Mouse (Mus musculus): Measurements from ENCODE around the gene 4930449I24Rik. TPM values are rescaled to one million over a fixed set of nuclear protein-coding genes. Genes with fewer than 3 reads are reported as not detected.
"Not testable (repeated sequence)": the region's sequence is repeated elsewhere in the genome, so short reads cannot be mapped to it uniquely, and the experiment has no call there.

The 4930449I24Rik gene
- polyA plus RNA-seq (2015; fragmentation: Nextera tagmentation; extraction: Ambion mirVana): not detected in 2 replicates

DNA sequence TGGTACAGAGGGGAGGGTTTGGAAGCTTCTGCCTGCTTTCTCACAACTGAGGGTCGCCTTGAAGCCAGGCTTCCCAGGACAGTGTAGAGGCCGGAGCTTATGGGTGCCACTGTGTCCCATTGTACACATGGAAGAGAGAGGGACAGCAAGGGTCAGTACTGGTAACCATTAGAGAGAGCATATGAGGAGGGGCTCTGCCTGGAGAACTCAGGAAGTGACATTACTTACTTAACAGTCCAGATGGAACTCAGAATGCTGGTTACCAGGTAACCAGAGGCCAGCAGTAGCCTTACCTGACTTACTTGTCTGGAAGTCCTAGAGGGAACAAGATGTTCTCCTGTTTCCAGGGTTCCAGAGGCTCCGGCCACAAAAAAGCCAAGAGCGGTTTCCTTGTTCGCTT is at the start of gene 4930449I24Rik:
4930449I24Rik (plus strand) TSS at position 301 of the 400 bp plus-strand sequence.
- H3K36me3 ChIP-seq (replicated peaks); H3K9me3 ChIP-seq (replicated peaks); H3K4me2 ChIP-seq; H3K27me3 ChIP-seq; H3K4me3 ChIP-seq (replicated peaks); H3K27ac ChIP-seq (replicated peaks); H3K4me1 ChIP-seq (replicated peaks); ATAC-seq (ENCODE audit: insufficient read depth); H3K9ac ChIP-seq: not testable (repeated sequence)
- no CpG with 5 or more reads among the region's 5 CpGs for WGBS (ENCODE audit: insufficient replicate concordance)

- no peaks in the 10 kb centered on the region for H3K9me3 ChIP-seq (replicated peaks)
- no peaks in the 10 kb centered on the region for H3K4me1 ChIP-seq (replicated peaks)
- H3K36me3 ChIP-seq (replicated peaks): no peaks in the 10 kb centered on the region
- no peak overlapping the region for H3K4me2 ChIP-seq
- H3K27ac ChIP-seq (replicated peaks): no peak overlapping the region
- no peak overlapping the region for H3K4me3 ChIP-seq (replicated peaks)
- no peak for ATAC-seq (ENCODE audit: insufficient read depth)
- H3K27me3 ChIP-seq: no peaks in the 10 kb centered on the region
- H3K9ac ChIP-seq: no peak overlapping the region
- WGBS (ENCODE audit: insufficient replicate concordance): 71% methylated on average over 6 of the region's 6 CpGs
These were observed 48.6 kb upstream of the 4930449I24Rik start for GRCm38 (mm10) chr5:146453556-146453955.

GRCm38 (mm10) chr5:146461612-146462011 is 40.6 kb upstream of the 4930449I24Rik start:
- Histone ChIP-seq H3K4me1 (replicated peaks) (no peaks in the 10 kb centered on the region), H3K36me3 (replicated peaks) (no peaks in the 10 kb centered on the region), H3K9me3 (replicated peaks) (no peaks in the 10 kb centered on the region), H3K27me3 (no peaks in the 10 kb centered on the region), H3K4me2 (no peak overlapping the region), H3K27ac (replicated peaks) (no peak overlapping the region), H3K4me3 (replicated peaks) (no peak overlapping the region), H3K9ac (no peak overlapping the region)
- ATAC-seq (ENCODE audit: insufficient read depth): no peak
- 55% methylated on average over 8 of the region's 8 CpGs for WGBS (ENCODE audit: insufficient replicate concordance)

DNA sequence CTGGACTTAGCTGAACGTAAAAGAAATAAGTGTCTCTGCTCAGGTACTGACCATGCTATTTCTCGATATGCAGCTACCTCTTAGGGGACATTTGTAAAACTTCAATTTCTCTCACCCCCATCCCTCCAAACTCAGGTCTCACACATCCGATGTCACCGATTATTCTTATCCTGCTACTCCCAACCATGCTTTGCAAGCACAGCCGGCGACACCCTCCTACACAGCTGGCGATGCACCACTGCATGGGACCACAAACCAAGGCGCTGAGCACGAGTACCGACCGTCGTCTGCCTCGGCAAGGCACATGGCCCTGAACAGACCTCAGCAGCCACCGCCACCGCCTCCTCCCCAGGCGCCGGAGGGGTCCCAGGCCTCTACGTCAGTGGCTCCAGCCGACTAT is 35.5 kb upstream of the 4930449I24Rik start:
- H3K4me1 ChIP-seq (replicated peaks): no peaks in the 10 kb centered on the region
- no peaks in the 10 kb centered on the region for H3K27me3 ChIP-seq
- H3K9me3 ChIP-seq (replicated peaks): no peaks in the 10 kb centered on the region
- no peak overlapping the region for H3K4me2 ChIP-seq
- no peak overlapping the region for H3K9ac ChIP-seq
- WGBS (ENCODE audit: insufficient replicate concordance): 81% methylated on average over 19 of the region's 19 CpGs
- H3K36me3 ChIP-seq (replicated peaks): no peaks in the 10 kb centered on the region
- ATAC-seq (ENCODE audit: insufficient read depth): no peak
- H3K27ac ChIP-seq (replicated peaks): no peak overlapping the region
- no peak overlapping the region for H3K4me3 ChIP-seq (replicated peaks)

DNA sequence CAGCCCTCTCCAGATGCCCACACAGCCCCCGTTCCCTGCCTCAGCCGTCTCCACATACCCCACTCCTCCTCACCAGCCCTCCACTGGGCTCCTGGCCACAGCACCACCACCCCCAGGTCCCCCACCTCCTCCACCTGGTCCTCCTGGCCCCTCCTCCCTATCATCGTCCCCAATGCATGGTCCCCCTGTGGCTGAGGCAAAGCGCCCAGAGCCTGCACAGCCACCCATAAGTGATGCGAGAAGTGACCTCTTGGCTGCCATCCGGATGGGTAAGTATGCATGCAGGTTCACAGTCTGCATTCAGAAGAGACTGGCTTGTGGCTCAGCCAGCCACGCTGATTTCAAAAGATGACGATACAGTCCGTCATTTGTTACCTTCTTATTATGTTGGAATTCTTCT is 33.9 kb upstream of the 4930449I24Rik start:
- Histone ChIP-seq H3K4me2 (no peak overlapping the region), H3K4me1 (replicated peaks) (no peaks in the 10 kb centered on the region), H3K36me3 (replicated peaks) (no peaks in the 10 kb centered on the region), H3K27me3 (no peaks in the 10 kb centered on the region), H3K27ac (replicated peaks) (no peak overlapping the region), H3K9ac (no peak overlapping the region), H3K9me3 (replicated peaks) (no peaks in the 10 kb centered on the region), H3K4me3 (replicated peaks) (no peak overlapping the region)
- ATAC-seq (ENCODE audit: insufficient read depth): no peak
- 80% methylated on average over 9 of the region's 9 CpGs for WGBS (ENCODE audit: insufficient replicate concordance)

DNA sequence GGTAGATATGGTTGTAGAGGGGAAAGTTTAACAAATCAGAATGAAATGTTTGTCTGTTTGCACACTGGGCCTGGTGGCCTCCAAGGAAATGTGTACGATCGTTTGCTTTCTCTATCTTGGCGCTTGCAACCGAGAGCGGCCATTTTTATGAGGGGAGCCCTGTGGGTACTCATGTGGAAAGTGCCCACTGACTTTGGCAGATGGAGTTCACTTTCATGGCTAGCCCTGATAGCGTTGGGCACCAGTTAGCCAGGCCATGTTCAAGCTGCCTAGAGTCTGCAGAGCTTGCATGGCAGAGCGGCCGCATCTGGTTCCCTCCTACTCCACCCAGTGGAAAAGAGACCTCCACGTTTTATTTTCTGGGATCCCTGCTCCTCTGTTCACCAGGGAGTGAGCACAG is 31.4 kb upstream of the 4930449I24Rik start:
- Histone ChIP-seq H3K9ac (no peak overlapping the region), H3K4me2 (no peak overlapping the region), H3K27me3 (no peaks in the 10 kb centered on the region), H3K4me1 (replicated peaks) (no peaks in the 10 kb centered on the region), H3K9me3 (replicated peaks) (no peaks in the 10 kb centered on the region), H3K4me3 (replicated peaks) (no peak overlapping the region), H3K36me3 (replicated peaks) (no peaks in the 10 kb centered on the region), H3K27ac (replicated peaks) (no peak overlapping the region)
- no peak for ATAC-seq (ENCODE audit: insufficient read depth)
- 74% methylated on average over 9 of the region's 9 CpGs for WGBS (ENCODE audit: insufficient replicate concordance)

GRCm38 (mm10) chr5:146471311-146471710 is 30.9 kb upstream of the 4930449I24Rik start:
- Histone ChIP-seq H3K9me3 (replicated peaks) (no peaks in the 10 kb centered on the region), H3K4me2 (no peak overlapping the region), H3K4me3 (replicated peaks) (no peak overlapping the region), H3K36me3 (replicated peaks) (no peaks in the 10 kb centered on the region), H3K27me3 (no peaks in the 10 kb centered on the region), H3K27ac (replicated peaks) (no peak overlapping the region), H3K4me1 (replicated peaks) (no peaks in the 10 kb centered on the region), H3K9ac (no peak overlapping the region)
- no peak for ATAC-seq (ENCODE audit: insufficient read depth)
- WGBS (ENCODE audit: insufficient replicate concordance): 55% methylated on average over 5 of the region's 5 CpGs

GRCm38 (mm10) chr5:146471821-146472220 is 30.4 kb upstream of the 4930449I24Rik start:
- Histone ChIP-seq H3K9ac (no peak overlapping the region), H3K36me3 (replicated peaks) (no peaks in the 10 kb centered on the region), H3K9me3 (replicated peaks) (no peaks in the 10 kb centered on the region), H3K27ac (replicated peaks) (no peak overlapping the region), H3K4me2 (no peak overlapping the region), H3K4me3 (replicated peaks) (no peak overlapping the region), H3K27me3 (no peaks in the 10 kb centered on the region), H3K4me1 (replicated peaks) (no peaks in the 10 kb centered on the region)
- WGBS (ENCODE audit: insufficient replicate concordance): 75% methylated on average over 12 of the region's 12 CpGs
- no peak for ATAC-seq (ENCODE audit: insufficient read depth)

GRCm38 (mm10) chr5:146479564-146479963 is 22.6 kb upstream of the 4930449I24Rik start:
- 3% methylated on average over 4 of the region's 4 CpGs for WGBS (ENCODE audit: insufficient replicate concordance)
- H3K9ac ChIP-seq; H3K4me2 ChIP-seq; H3K36me3 ChIP-seq (replicated peaks); H3K9me3 ChIP-seq (replicated peaks); ATAC-seq (ENCODE audit: insufficient read depth); H3K4me1 ChIP-seq (replicated peaks); H3K4me3 ChIP-seq (replicated peaks); H3K27me3 ChIP-seq; H3K27ac ChIP-seq (replicated peaks): not testable (repeated sequence)

- 67% methylated on average over 3 of the region's 3 CpGs for WGBS (ENCODE audit: insufficient replicate concordance)
- H3K27me3 ChIP-seq; H3K4me3 ChIP-seq (replicated peaks); H3K4me1 ChIP-seq (replicated peaks); H3K4me2 ChIP-seq; H3K27ac ChIP-seq (replicated peaks); H3K9me3 ChIP-seq (replicated peaks); H3K36me3 ChIP-seq (replicated peaks); ATAC-seq (ENCODE audit: insufficient read depth); H3K9ac ChIP-seq: not testable (repeated sequence)
These were observed 20.5 kb upstream of the 4930449I24Rik start, which contains the start of gene Gm6408 for GRCm38 (mm10) chr5:146481665-146482064. TSS of gene Gm6408 (plus strand) at chr5:146481965.

DNA sequence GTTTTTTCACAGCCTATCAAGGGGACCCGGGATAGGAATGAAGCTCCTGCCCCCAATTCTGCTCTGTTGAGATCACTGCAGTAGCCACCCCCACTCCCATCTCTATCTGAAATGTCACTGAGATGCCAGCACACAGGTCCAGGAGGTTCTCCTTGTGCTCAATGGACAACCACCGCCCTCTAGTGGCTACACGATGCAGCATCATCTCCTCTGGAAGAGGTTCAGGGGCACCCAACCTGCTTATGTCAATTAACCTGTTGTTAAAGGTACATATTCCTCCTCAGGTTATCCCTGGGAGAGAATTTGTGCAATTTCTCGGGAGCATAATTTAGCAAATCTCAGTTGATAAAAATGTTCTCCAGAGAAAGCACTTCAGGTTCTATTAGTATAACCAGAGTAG is 13.2 kb upstream of the 4930449I24Rik start:
- not testable (repeated sequence) for H3K27ac ChIP-seq (replicated peaks); ATAC-seq (ENCODE audit: insufficient read depth); H3K36me3 ChIP-seq (replicated peaks); H3K27me3 ChIP-seq; H3K9ac ChIP-seq; H3K4me1 ChIP-seq (replicated peaks); H3K9me3 ChIP-seq (replicated peaks); H3K4me2 ChIP-seq; H3K4me3 ChIP-seq (replicated peaks)
- WGBS (ENCODE audit: insufficient replicate concordance): 3% methylated on average over 3 of the region's 4 CpGs

GRCm38 (mm10) chr5:146491063-146491462 is 11.1 kb upstream of the 4930449I24Rik start, which contains the start of gene Gm6370:
TSS of gene Gm6370 (plus strand) at chr5:146491363.
- not testable (repeated sequence) for H3K4me2 ChIP-seq; H3K9me3 ChIP-seq (replicated peaks); H3K4me3 ChIP-seq (replicated peaks); H3K9ac ChIP-seq; H3K4me1 ChIP-seq (replicated peaks); H3K27me3 ChIP-seq; H3K36me3 ChIP-seq (replicated peaks); ATAC-seq (ENCODE audit: insufficient read depth); H3K27ac ChIP-seq (replicated peaks)
- WGBS (ENCODE audit: insufficient replicate concordance): no CpG with 5 or more reads among the region's 5 CpGs

Measured in liver, embryonic 15.5 days (tissue).